Mouse (Mus musculus) neutrophil, adult 5-6 weeks (primary cell): ENCODE results near the gene Nob1. TPM values are rescaled to one million over a fixed set of nuclear protein-coding genes. Genes with fewer than 3 reads are reported as not detected.

Experiments
- ATAC-seq: fragments of 151-379, 151-347 bp; 2 replicates; pipeline ENCODE4 v1.8.0; 2017; ENCODE audit warnings: mild to moderate bottlenecking, moderate TSS enrichment; ENCODE audit not compliant: insufficient number of reproducible peaks, poor library complexity, low FRiP score, severe bottlenecking; ENCODE audit errors: extremely low read depth
- total RNA-seq: library from RNA; stranded (forward); fragments of 200-1000 nt; gene quantifications from 2 replicates; pipeline ENCODE4 v1.2.3, GENCODE M21; 2017

The Nob1 gene
- total RNA-seq, 1 experiment from 2014 or later, result 17.6 TPM

DNA sequence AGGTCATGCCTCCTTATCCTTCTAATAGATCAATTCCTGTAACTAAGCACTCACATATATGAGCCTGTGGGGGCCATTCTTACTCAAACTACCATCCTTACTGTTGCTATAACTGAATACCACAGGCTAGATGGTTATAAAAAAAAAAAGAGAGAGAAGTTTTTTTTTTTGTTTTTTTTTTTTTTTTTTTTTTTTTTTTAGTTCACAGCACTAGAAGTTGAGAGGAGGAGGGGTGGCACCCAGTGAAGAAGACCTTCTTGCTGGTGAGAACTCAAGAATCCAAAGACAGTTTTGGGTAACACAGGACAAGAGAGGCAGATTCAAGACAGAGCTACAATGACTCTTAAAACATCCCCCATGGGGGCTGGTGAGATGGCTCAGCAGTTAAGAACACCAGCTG is 29.5 kb downstream of the Nob1 start:
- ATAC-seq, result no peak

DNA sequence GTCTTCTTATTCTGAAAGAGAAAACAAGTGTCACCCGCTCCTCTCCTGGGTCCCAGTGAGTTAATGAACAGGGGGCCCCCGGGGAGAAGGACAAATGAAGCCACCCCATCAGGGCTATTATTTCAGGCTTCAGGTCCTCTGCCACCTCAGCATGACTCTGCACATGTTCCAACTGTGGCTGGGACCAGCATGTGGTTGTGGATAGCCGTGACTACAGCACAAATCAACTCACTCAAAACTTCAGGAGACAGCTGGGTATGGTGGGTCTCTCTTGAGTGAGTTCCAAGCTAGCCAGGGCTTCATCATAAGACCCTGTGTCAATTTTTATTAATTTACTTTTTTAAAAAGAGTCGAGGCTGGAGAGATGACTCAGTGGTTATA is 33.7 kb downstream of the Nob1 start:
- ATAC-seq, result no peak

- ATAC-seq, result no peak
Observed at GRCm38 (mm10) chr8:107390476-107391135, 34.2 kb downstream of the Nob1 start.

DNA sequence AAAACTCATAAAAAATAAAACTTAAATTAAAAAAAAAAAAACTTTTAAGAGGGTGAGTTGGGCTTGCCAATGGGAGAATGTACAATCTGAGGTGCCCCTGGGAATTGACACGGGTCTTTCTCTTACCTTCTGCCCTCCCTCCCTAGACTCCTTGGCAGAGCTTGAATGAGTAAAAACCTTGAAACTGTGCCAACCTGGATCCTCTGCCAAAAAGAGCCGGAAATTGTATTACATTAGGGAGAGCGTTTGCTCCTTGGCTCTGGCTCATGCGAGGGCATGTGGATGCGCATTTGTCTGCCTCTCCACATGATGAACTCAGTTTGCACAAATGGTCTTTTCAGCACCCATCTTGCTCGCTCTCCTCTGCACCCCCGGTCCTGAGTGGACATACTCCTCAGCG is 35.3 kb downstream of the Nob1 start:
- no peak for ATAC-seq

- no peak for ATAC-seq
Observed at GRCm38 (mm10) chr8:107387861-107388260, 37.0 kb downstream of the Nob1 start.

- no peak for ATAC-seq
Observed at GRCm38 (mm10) chr8:107386642-107387041, 38.2 kb downstream of the Nob1 start.

GRCm38 (mm10) chr8:107386171-107386570 is 38.7 kb downstream of the Nob1 start:
- ATAC-seq, result no peak

DNA sequence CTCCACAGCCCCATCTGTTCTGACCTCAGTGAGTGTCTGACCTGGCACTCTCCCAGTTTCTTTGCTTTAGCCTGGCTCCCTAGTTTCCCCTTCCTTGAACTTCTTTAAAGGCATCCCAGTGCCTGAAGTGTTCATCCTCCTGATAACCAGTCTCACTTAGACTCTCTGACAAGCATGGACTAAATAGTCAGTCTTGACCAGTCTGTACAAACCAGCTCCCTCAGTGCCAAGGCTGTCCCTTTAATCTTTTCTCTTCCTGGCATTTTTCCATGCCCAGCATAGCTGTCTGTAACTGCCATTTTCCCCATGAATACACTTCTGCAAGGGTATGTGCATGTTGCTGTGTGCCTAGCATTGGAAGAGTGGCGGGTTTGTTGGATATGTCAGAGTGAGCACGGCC is 39.8 kb downstream of the Nob1 start:
- no peak for ATAC-seq

DNA sequence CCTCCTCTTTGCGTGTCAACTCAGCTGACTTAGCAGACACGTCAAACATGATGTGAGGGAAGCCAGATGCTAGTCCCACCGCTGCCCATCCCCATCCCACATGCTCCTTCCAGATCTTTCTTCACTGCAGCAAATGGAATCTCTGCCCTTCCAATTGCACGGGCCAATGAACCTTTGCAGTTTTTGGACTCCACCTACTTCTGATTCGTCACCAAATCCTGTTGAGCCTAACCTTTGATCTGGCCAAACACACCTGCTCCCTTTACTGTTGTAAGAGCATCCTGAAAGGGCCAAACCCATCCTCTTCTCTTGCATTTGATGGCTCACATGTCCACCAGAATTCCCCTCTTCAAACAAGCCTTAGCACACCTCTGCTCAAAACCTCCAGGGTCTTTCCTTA is 40.2 kb downstream of the Nob1 start:
- ATAC-seq, result no peak

GRCm38 (mm10) chr8:107382898-107383297 is 42.0 kb downstream of the Nob1 start:
- no peak for ATAC-seq

DNA sequence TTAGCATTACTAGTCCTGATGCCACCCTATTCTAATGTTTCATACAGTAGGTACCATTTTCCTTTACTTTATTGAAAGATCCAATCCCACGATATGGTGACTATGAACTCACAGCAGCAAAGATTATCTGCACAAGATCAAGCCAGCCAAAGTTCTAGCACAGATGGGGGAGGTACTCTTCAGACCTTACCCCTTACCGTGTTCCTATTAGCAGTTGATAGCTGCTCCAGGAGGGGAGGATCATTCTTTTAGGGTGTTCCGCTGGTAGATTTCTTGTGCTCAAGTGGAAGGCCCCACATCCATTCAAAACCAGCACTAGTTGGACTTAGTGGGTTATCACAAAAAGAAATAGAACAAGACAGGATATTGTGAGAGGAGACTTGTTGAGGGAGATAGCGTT is 43.2 kb downstream of the Nob1 start:
- ATAC-seq, result no peak

GRCm38 (mm10) chr8:107380734-107381133 is 44.1 kb downstream of the Nob1 start:
- no peak for ATAC-seq

DNA sequence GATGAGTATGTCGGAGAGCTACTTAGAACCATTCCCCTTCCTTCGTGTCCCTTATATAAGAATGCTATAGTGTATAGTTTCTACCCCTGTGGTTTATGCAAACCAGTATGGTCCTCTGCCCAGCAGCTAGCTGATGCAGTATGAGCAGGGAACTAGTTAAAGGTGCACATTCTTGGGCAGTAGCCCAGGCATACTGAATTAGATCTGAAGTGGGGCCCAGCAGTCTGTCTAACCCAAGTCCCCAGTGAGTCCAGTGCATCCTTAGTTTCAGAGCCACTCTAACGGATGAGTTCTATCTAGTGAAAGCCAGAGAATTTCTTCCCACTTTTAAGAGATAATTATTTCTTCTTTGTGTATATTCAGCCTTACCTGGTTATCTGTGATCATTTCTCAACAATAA is 47.5 kb downstream of the Nob1 start:
- no peak for ATAC-seq

DNA sequence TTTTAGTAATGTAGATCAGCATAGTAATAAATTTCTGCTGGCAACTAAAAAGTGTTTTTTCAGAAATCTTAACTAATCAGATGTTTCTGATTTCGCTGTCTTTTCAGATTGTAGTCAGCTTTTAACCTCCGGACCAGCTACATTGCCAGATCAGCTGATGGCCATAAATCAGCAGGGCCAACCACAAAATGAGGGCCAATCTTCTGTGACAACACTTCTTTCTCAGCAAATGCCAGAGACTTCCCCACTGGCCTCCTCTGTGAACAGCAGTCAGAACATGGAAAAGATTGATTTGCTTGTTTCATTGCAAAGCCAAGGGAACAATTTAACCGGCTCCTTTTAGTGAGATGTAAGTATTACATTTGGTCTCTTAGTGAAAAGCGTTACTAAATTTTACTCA is 54.5 kb downstream of the Nob1 start:
- ATAC-seq, result no peak

Other genes starting within 250 kb of the Nob1 start
- 80.1 and 105 TPM in 2 replicates for gene Nfat5, start 131.6 kb downstream of the Nob1 start, total RNA-seq
- gene Nqo1, start 21.8 kb downstream of the Nob1 start, total RNA-seq, result 0.49 and 0.58 TPM in 2 replicates
- gene Wwp2, start 11.3 kb upstream of the Nob1 start, total RNA-seq, result 102 and 107 TPM in 2 replicates
- 39.7 and 42.4 TPM in 2 replicates for gene Psmd7, start 163.4 kb upstream of the Nob1 start, total RNA-seq